Mouse (Mus musculus) left cerebral cortex, adult 9 months (tissue): Measurements from ENCODE around the gene Prr22.

Source experiments
- DNase-seq, 2 experiments: peaks; one replicate each; pipeline ENCODE4 v3.0.0; 2022; ENCODE audit warnings: low spot score in 2 of 2

Prr22 gene

DNA sequence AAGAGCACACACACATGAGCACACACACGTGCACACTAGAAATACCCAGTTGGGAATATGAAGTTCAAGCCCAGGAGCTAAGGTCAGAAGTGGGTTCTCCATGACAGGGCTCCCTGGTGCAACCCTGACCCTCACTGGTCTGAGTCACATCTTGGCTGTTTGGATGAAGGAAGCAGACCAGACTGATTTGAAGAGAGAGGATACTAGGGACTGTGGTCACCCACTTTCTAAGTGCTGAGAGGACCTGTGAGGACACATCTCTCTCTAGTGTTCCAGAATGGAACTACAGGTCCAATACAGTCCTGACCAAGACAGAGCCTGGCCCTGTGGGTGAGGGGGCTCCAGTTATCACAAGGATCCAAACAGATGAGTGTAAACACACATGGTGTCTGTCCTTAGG is 35.7 kb downstream of the Prr22 start:
- no peak for DNase-seq

DNA sequence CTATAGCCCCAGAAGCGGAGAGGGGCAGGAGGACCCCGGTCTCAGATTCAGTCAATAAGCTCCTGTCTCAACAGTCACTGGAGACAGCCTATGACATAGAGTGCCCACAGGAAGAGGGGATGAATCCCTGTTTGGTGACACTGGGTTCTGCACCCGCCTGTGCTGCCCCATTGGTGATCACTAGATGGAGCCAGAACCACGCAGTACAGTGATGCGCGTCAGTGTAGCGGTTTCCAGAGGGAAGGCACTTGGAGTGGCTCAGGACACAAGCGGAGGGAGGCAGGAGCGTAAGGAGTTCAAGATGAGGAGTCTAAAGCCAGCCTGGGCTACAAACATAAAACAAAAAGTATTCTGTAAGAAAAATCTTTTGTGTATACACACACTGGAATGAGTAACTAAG is 38.5 kb downstream of the Prr22 start:
- peak in 1 of 2 experiments; percentile 86 for DNase-seq

DNA sequence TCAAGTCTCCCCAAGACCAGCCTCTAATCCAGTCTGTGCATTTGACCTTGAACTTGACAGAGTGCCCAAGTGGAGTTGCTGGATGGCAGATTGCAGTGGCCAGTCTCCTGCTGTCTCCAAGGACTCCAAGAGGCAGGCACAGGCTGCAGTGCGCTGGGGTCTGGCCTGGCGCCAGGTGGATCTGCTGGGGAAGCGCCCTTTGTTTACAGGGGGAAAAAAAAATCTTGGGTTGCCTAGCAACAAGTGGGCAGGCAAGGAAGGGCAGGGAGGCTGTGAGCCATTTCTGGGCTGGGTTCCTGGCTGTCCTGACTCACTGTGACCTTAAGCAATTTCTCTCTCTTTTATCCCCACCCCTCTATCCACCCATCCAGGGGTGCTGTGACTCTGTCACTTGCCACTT is 40.2 kb downstream of the Prr22 start:
- DNase-seq: peak; percentile 33 to 64

DNA sequence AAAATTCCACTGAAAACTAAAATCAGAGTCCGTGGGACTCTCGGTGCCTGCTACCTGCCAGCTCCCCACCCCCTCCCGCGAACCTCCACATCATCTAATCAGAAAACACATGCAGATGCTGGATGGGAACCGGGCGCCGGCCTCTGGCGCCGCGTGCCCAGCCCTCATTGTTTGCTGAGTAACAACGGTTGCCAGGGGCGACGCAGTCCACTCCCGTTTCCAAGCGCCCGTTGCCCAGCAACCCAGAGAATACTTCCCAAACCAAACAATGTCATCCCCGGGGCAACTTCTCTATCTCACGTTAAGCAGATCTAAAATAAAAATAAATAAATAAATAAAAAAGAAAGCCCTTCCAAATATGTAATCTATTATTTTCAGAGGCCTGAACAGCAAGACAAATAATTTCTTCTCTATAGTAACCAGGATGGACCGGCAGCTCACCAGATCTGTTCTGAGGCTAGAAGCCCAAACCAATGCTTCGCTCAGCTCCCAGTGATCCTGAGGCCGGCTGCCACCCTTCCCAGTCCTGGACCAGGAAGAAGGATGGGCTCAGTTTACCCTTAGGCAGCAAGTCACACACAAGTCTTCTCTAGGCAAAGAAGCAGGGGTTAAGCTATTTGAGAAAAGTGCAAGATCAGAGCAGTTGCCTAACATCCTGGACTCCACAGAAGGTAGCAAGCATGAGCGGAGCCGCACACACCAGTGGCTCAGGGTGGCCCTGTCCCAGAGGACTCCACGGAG is 44.4 kb downstream of the Prr22 start:
- peak; percentile 42 to 74 for DNase-seq

DNA sequence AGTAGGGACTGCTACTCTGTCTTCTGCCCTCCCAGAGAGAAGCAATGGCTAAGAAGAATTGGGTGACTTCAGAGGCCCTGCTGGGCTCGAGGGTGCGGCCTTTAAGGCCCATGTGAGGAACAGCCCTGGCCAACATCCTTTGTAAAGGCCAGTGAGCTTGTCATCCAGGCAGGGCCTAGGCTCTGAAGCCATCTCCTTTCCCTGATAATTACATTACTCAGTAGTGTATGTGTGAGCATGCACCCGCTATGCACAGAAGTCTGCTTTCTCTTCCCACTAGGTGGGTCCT is 45.0 kb downstream of the Prr22 start:
- DNase-seq: no peak

DNA sequence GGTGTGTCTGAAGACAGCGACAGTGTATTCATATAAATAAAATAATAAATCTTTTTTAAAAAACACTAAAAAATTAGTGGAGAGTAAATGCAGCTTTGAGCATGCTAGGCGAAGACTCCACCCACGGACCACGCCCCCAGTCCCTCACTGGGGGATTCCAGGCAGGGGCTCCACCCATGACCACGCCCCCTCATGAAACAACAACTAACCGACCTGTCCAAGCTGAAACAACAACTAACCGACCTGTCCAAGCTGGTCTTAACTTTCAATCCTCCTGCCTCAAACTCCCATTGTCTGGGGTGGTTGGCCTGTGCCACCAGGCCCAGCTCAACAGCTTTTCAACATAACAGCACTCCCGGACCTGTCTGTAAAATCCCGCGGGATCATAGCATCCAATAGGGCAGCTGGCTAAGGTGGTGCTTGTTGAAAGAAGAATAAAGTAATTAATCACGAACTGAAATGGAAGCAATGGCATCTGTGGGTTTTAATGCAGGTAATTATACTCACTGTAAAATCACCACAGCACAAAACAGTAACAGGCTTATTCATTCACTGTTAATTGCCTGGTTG is 48.1 kb downstream of the Prr22 start:
- no peak for DNase-seq

GRCm38 (mm10) chr17:56819032-56819545 is 49.0 kb downstream of the Prr22 start:
- DNase-seq: no peak

- peak in 1 of 2 experiments; percentile 31 for DNase-seq
Observed at GRCm38 (mm10) chr17:56819694-56820111, 49.7 kb downstream of the Prr22 start.
